Mouse (Mus musculus): ENCODE data around the gene Eps8. TPM values are rescaled to one million over a fixed set of nuclear protein-coding genes. Genes with fewer than 3 reads are reported as not detected.

Eps8 gene
- polyA plus RNA-seq, 1 experiment from 2014 or later: 18.7 TPM

DNA sequence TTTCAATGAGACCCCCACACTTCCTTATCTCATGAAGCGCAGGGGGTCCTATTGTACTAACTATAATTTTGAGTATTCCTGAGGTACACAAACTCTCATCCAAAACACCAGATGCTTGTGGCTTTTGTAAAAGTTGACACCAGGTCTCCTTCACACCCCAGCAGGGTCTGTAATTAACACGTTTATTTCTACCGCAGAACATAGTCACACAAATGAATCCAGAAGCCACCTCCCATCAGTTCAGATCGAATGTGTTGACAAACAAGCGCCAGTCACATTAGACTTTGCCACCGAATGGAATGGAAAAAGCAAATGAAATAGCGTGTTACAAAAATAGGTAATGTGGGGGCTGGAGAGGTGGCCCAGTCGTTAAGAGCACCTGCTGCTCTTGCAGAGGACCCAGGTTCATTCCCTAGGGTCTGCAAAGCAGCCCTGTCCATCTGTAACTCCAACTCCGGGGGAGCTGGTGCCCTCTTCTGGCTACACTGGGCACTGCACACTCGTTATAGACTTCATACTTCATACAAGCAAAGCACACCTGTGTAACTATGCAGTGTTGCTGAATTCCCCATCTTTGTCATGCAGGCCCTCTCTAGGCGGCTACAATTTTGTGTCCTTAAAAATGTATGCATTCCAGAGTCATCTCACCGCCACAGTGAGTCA is 3.9 kb upstream of the Eps8 start:
- Histone ChIP-seq H3K4me1 (ENCODE audit: control insufficient read depth, insufficient read depth, low read length) (no peaks in the 10 kb centered on the region), H3K27me3 (ENCODE audit: control insufficient read depth, insufficient read depth, low read length) (no peaks in the 10 kb centered on the region)
- ATAC-seq (replicated peaks; ENCODE audit: insufficient number of reproducible peaks, low FRiP score, low TSS enrichment): no peak

DNA sequence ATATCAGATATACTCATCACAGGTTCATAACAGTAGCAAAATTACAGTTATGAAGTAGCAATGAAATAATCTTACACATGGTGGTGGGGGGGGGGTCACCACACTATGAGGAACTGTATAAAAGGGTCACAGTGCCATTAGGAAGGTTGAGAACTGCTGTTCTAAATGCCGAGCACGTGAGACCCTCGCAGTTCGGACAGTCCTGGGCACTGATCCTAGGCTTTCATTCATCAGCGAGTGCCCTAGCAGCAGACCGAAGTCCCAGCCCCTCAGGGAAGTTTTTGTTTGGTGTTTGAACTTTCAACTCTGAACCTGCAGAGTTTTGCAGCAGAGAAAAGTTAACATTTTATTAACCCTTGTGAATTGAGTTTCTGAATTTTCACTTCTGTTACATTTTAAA is 2.5 kb upstream of the Eps8 start:
- no peak overlapping the region for H3K4me2 ChIP-seq
- H3K27me3 ChIP-seq (ENCODE audit: control insufficient read depth, insufficient read depth, low read length): no peaks in the 10 kb centered on the region
- no peaks in the 10 kb centered on the region for H3K36me3 ChIP-seq (ENCODE audit: control insufficient read depth, insufficient read depth, low read length)
- no peak overlapping the region for H3K9ac ChIP-seq (ENCODE audit: low read depth, low read length)
- 76% methylated on average over 6 of the region's 6 CpGs for WGBS (ENCODE audit: insufficient replicate concordance)
- no peak overlapping the region for H3K27ac ChIP-seq (ENCODE audit: low read depth, low read length)
- no peak overlapping the region for H3K4me3 ChIP-seq (ENCODE audit: low read depth, low read length)
- H3K9me3 ChIP-seq (replicated peaks; ENCODE audit: control insufficient read depth, low read length): no peaks in the 10 kb centered on the region
- H3K4me1 ChIP-seq (ENCODE audit: control insufficient read depth, insufficient read depth, low read length): no peaks in the 10 kb centered on the region
- no peak for ATAC-seq (replicated peaks; ENCODE audit: insufficient number of reproducible peaks, low FRiP score, low TSS enrichment)

More for the DNA sequence above, 3.9 kb upstream of the Eps8 start:
- 65% methylated on average over 12 of the region's 12 CpGs for WGBS (ENCODE audit: insufficient replicate concordance)
- no peaks in the 10 kb centered on the region for H3K9me3 ChIP-seq (replicated peaks; ENCODE audit: control insufficient read depth, low read length)
- no peak overlapping the region for H3K9ac ChIP-seq (ENCODE audit: low read depth, low read length)
- H3K4me3 ChIP-seq (ENCODE audit: low read depth, low read length): no peak overlapping the region
- H3K36me3 ChIP-seq (ENCODE audit: control insufficient read depth, insufficient read depth, low read length): no peaks in the 10 kb centered on the region
- no peak overlapping the region for H3K27ac ChIP-seq (ENCODE audit: low read depth, low read length)
- H3K4me2 ChIP-seq: no peak overlapping the region

DNA sequence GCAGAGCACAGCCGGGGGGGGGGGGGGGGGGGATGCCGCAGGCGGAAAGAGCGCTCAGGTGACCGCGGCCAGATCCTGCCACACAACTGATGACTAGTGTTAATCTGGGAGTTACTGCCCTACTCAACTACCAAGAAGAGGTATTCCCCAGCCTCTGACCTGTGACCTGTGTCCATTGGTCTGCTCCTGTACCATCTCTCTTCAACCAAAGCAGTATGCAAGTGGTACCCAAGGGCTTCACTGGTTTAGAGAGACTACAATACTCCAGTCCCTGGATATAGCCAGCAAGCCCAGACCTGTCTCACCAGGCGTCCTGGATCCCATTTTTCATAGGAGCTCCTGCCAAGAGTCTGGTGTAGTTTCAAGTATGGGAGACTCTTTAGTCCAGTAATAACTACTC is 5.1 kb downstream of the Eps8 start:
- no peak overlapping the region for H3K27ac ChIP-seq (ENCODE audit: low read depth, low read length)
- 14% methylated on average over 5 of the region's 7 CpGs for WGBS (ENCODE audit: insufficient replicate concordance)
- ATAC-seq (replicated peaks; ENCODE audit: insufficient number of reproducible peaks, low FRiP score, low TSS enrichment): no peak

DNA sequence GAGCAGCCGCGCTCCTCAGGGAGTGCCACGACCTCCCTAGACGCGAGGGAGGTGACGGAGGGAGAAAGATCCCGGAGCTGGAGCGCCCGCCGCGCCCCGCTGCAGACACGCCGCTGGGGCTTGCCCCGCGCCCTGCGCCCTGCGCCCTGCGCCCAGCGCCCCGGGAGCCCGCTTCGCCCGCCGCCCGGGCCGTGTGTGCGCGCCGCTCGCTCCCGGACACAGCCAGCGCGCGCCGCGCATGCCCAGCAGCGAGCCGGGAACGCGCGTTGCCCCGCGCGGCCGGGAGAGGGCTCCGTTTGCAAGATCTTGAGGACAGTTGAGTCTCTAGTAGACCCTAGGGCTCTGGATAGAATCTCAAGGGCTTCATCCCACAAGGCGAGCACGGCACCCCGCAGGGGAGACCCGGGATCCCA is 5.6 kb downstream of the Eps8 start:
- WGBS (ENCODE audit: insufficient replicate concordance): under 1% methylated on average over 48 of the region's 51 CpGs
- H3K9me3 ChIP-seq (replicated peaks; ENCODE audit: control insufficient read depth, low read length): no peaks in the 10 kb centered on the region
- H3K36me3 ChIP-seq (ENCODE audit: control insufficient read depth, insufficient read depth, low read length): no peaks in the 10 kb centered on the region; the same call in 1 of the 2 replicates
- H3K9ac ChIP-seq (ENCODE audit: low read depth, low read length): peak overlapping the region; percentile 80
- no peak overlapping the region for H3K27ac ChIP-seq (ENCODE audit: low read depth, low read length)
- H3K27me3 ChIP-seq (ENCODE audit: control insufficient read depth, insufficient read depth, low read length): no peaks in the 10 kb centered on the region
- H3K4me2 ChIP-seq: peak overlapping the region; percentile 94
- peak overlapping the region; percentile 78 for H3K4me3 ChIP-seq (ENCODE audit: low read depth, low read length)
- ATAC-seq (replicated peaks; ENCODE audit: insufficient number of reproducible peaks, low FRiP score, low TSS enrichment): peak; percentile 60
- H3K4me1 ChIP-seq (ENCODE audit: control insufficient read depth, insufficient read depth, low read length): no peaks in the 10 kb centered on the region

More for the DNA sequence above, 5.1 kb downstream of the Eps8 start:
- H3K4me3 ChIP-seq (ENCODE audit: low read depth, low read length): peak overlapping the region; percentile 78
- no peaks in the 10 kb centered on the region; the same call in 1 of the 2 replicates for H3K36me3 ChIP-seq (ENCODE audit: control insufficient read depth, insufficient read depth, low read length)
- H3K9ac ChIP-seq (ENCODE audit: low read depth, low read length): peak overlapping the region; percentile 80; the same call in 1 of the 2 replicates
- no peaks in the 10 kb centered on the region for H3K9me3 ChIP-seq (replicated peaks; ENCODE audit: control insufficient read depth, low read length)
- H3K4me2 ChIP-seq: peak overlapping the region; percentile 94
- no peaks in the 10 kb centered on the region for H3K4me1 ChIP-seq (ENCODE audit: control insufficient read depth, insufficient read depth, low read length)
- H3K27me3 ChIP-seq (ENCODE audit: control insufficient read depth, insufficient read depth, low read length): no peaks in the 10 kb centered on the region

DNA sequence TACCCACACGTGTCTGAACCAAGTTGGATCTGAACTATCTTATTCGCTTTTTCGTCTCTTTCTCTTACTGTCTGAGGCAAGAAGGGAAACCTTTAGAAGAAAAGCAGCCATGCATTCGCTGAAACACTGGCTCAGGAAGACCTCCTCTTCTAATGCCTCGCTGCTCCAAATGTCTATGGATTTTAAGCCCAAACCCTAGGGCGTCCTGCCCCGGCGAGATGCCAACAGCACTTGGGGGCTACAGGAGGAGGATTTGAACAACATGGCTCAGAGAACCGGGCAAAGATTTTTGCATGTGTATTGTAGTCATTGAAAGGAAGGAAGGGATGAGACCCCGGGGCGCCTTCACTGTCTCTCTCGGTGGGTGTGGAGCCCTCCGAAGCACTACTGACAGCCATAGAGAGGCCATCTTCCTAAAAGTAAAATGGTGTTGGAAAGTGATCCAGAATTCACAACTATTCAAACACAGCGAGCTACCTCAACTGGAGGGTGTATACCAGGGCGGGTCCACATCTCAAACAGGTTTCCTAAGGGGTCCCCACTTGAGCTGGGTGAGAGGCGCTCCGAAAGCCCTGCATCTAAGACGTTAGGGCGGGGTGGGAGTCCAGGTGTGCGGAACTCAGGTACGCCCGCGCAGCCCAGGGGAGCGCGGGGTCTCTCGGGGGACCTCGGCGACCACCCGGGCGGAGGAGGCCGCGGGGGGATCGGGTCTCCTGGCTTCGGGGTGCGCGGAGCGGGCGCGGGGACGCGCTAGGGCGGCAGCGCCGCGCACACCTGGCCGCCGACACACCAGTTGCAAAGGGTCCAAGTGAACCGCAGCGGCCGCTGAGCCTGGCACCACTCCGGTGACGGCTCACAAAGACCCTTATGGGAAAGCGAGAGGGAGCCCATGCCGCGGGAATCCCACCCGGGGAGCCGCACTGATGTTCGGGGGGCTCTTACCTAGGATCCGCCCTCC is 6.3 kb downstream of the Eps8 start:
- Histone ChIP-seq H3K27ac (ENCODE audit: low read depth, low read length) (no peak overlapping the region), H3K36me3 (ENCODE audit: control insufficient read depth, insufficient read depth, low read length) (no peaks in the 10 kb centered on the region; the same call in 1 of the 2 replicates), H3K4me3 (ENCODE audit: low read depth, low read length) (peak overlapping the region; percentile 78), H3K9ac (ENCODE audit: low read depth, low read length) (peak overlapping the region; percentile 80), H3K27me3 (ENCODE audit: control insufficient read depth, insufficient read depth, low read length) (no peaks in the 10 kb centered on the region), H3K4me1 (ENCODE audit: control insufficient read depth, insufficient read depth, low read length) (no peaks in the 10 kb centered on the region), H3K4me2 (peak overlapping the region; percentile 94), H3K9me3 (replicated peaks; ENCODE audit: control insufficient read depth, low read length) (no peaks in the 10 kb centered on the region)
- WGBS (ENCODE audit: insufficient replicate concordance): 1% methylated on average over 59 of the region's 59 CpGs
- ATAC-seq (replicated peaks; ENCODE audit: insufficient number of reproducible peaks, low FRiP score, low TSS enrichment): peak; percentile 16; the same call in 1 of the 2 replicates

DNA sequence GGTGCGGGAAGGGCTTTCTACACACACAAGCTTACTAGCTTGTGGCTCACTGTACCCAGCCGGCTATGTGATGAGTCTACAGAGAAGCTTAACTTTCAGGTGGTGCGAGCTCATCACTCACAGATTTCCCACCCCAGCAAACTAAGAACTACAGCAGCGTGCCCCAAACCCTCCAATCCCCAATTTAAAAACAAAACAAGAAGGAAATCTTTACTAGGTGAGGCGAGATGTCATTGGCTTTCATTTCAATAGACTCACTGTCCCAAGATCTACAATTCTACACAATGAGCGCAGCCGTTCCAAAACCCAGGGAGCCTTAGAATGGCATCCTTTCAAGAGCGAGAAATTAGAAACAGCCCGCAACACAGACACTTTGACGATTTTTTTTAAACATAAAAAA is 7.0 kb downstream of the Eps8 start:
- peak overlapping the region; percentile 78 for H3K4me3 ChIP-seq (ENCODE audit: low read depth, low read length)
- peak overlapping the region; percentile 80; the same call in 1 of the 2 replicates for H3K9ac ChIP-seq (ENCODE audit: low read depth, low read length)
- no peak overlapping the region for H3K27ac ChIP-seq (ENCODE audit: low read depth, low read length)
- 28% methylated on average over 10 of the region's 10 CpGs for WGBS (ENCODE audit: insufficient replicate concordance)
- ATAC-seq (replicated peaks; ENCODE audit: insufficient number of reproducible peaks, low FRiP score, low TSS enrichment): no peak
- no peaks in the 10 kb centered on the region for H3K27me3 ChIP-seq (ENCODE audit: control insufficient read depth, insufficient read depth, low read length)
- no peaks in the 10 kb centered on the region for H3K9me3 ChIP-seq (replicated peaks; ENCODE audit: control insufficient read depth, low read length)
- H3K4me1 ChIP-seq (ENCODE audit: control insufficient read depth, insufficient read depth, low read length): no peaks in the 10 kb centered on the region
- H3K4me2 ChIP-seq: peak overlapping the region; percentile 94
- H3K36me3 ChIP-seq (ENCODE audit: control insufficient read depth, insufficient read depth, low read length): no peaks in the 10 kb centered on the region; the same call in 1 of the 2 replicates

DNA sequence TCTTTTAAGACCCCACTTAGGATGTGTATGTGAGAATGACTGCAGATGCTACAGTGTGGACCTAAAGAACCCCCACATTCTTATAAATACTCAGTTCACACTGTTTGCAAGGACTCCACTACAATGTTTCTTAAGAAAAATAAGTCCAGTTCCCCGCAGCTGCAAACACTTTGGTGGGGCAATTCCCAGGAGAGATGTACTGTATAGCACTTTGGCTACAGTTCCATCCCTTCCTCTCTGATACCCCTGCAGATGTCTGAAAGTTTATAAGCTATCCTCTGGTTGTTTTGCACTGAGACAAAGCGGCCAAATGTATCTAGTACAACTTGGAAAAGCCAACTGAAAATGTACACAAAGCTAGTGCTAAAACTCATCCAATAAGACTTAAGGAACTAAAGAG is 8.0 kb downstream of the Eps8 start:
- Histone ChIP-seq H3K27me3 (ENCODE audit: control insufficient read depth, insufficient read depth, low read length) (no peaks in the 10 kb centered on the region), H3K36me3 (ENCODE audit: control insufficient read depth, insufficient read depth, low read length) (no peaks in the 10 kb centered on the region; the same call in 1 of the 2 replicates), H3K9ac (ENCODE audit: low read depth, low read length) (no peak overlapping the region), H3K4me1 (ENCODE audit: control insufficient read depth, insufficient read depth, low read length) (no peaks in the 10 kb centered on the region), H3K27ac (ENCODE audit: low read depth, low read length) (no peak overlapping the region), H3K9me3 (replicated peaks; ENCODE audit: control insufficient read depth, low read length) (no peaks in the 10 kb centered on the region), H3K4me2 (no peak overlapping the region), H3K4me3 (ENCODE audit: low read depth, low read length) (no peak overlapping the region)
- ATAC-seq (replicated peaks; ENCODE audit: insufficient number of reproducible peaks, low FRiP score, low TSS enrichment): no peak
- WGBS (ENCODE audit: insufficient replicate concordance): 78% methylated on average over 2 of the region's 2 CpGs

DNA sequence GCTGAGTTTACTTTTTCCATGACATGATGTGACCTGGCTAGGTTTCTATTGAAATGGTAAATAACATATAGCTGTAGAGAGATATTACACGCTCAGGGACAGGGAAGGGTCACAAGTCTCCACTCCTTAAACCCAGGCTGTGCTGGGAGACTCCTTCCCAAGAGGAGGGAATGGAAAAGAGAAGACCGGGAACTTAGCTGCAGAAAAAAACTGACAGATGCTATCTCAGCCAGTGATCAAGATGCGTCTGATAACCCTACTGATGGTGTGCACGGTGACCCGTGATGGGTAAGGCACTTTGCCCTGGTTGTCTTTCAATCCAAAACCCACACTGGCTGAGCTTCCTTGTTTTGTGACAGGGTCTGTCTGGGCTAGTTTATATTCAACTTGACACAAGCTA is 9.8 kb downstream of the Eps8 start:
- WGBS (ENCODE audit: insufficient replicate concordance): 81% methylated on average over 5 of the region's 5 CpGs
- no peak overlapping the region for H3K4me2 ChIP-seq
- ATAC-seq (replicated peaks; ENCODE audit: insufficient number of reproducible peaks, low FRiP score, low TSS enrichment): no peak

More for the DNA sequence above, 9.8 kb downstream of the Eps8 start:
- Histone ChIP-seq H3K4me1 (ENCODE audit: control insufficient read depth, insufficient read depth, low read length) (no peaks in the 10 kb centered on the region), H3K36me3 (ENCODE audit: control insufficient read depth, insufficient read depth, low read length) (no peaks in the 10 kb centered on the region), H3K9ac (ENCODE audit: low read depth, low read length) (no peak overlapping the region), H3K27me3 (ENCODE audit: control insufficient read depth, insufficient read depth, low read length) (no peaks in the 10 kb centered on the region), H3K9me3 (replicated peaks; ENCODE audit: control insufficient read depth, low read length) (no peaks in the 10 kb centered on the region), H3K4me3 (ENCODE audit: low read depth, low read length) (no peak overlapping the region), H3K27ac (ENCODE audit: low read depth, low read length) (no peak overlapping the region)
